Comparison of ENCODE assay signal across 19 mouse cellular contexts in genomic region chr2:27769701-27770100, GRCm38 (mm10).
DNase-seq lines count a peak whose midpoint lies in the region; ATAC-seq and TF ChIP-seq lines count a peak whose summit lies in the region.
"Had no signal": no experiment of that assay in that cellular context is flagged by ENCODE, and none has a peak within 500 bp of the region (broad histone marks: within the 10 kb centered on the region; RNA-seq: fewer than 3 reads in every experiment).

No protein-coding gene starts in this region.

- peak; percentile 35 for DNase-seq in embryo, embryonic 11 days
- no peak for DNase-seq in embryo, embryonic 9.5 days (ENCODE audit: extremely low spot score)
- no peak for DNase-seq in hindbrain, postnatal 0 days (ENCODE audit: low spot score)
- DNase-seq in embryonic facial prominence, embryonic 10.5 days (ENCODE audit: low spot score) = peak; percentile 57
- peak; percentile 39 for DNase-seq in forelimb bud, embryonic 11.5 days (ENCODE audit: low read depth, low spot score)
- DNase-seq in right cerebral cortex, postnatal 4 days = no peak
- no peak for DNase-seq in ovary, postnatal 36 days (ENCODE audit: low spot score)
- DNase-seq: thymus, adult 18-20 months had no signal

- ATAC-seq in hindbrain, postnatal 0 days = no peak
- ATAC-seq in hindbrain, embryonic 16.5 days = no peak
- ATAC-seq: CD4-positive, CD25-positive, alpha-beta regulatory T cell, adult 4 months; intestine, embryonic 16.5 days had no signal

- no peak for TF ChIP-seq CTCF in hindbrain, postnatal 0 days (IDR thresholded peaks at IDR 0.05; ENCODE audit: low read depth)

- 0 out of 2 replicates have a peak overlapping the region, but pooled peaks have one; percentile 9 for H3K9ac ChIP-seq in hindbrain, postnatal 0 days (replicated peaks; ENCODE audit: low read length)
- no peak overlapping the region for H3K9ac ChIP-seq in hindbrain, embryonic 16.5 days (ENCODE audit: low read depth, low read length)
- H3K9ac ChIP-seq: hindbrain, embryonic 15.5 days; limb, embryonic 15.5 days; liver, embryonic 14.5 days; lung, embryonic 14.5 days; midbrain, embryonic 13.5 days; neural tube, embryonic 12.5 days had no signal

- H3K36me3 ChIP-seq in hindbrain, postnatal 0 days (ENCODE audit: insufficient read depth, low read length) = no peaks in the 10 kb centered on the region
- H3K36me3 ChIP-seq in hindbrain, embryonic 16.5 days (ENCODE audit: control insufficient read depth, insufficient read depth, low read length) = no peaks in the 10 kb centered on the region
- H3K36me3 ChIP-seq in embryonic facial prominence, embryonic 10.5 days (replicated peaks) = no peaks in the 10 kb centered on the region
- H3K36me3 ChIP-seq: forebrain, embryonic 10.5 days; heart, embryonic 10.5 days; hindbrain, embryonic 15.5 days; limb, embryonic 15.5 days; midbrain, embryonic 13.5 days; neural tube, embryonic 12.5 days had no signal

- no peak overlapping the region for H3K4me3 ChIP-seq in hindbrain, postnatal 0 days (ENCODE audit: low read length)
- no peak overlapping the region for H3K4me3 ChIP-seq in hindbrain, embryonic 16.5 days (ENCODE audit: low read length)
- H3K4me3 ChIP-seq in embryonic facial prominence, embryonic 10.5 days = 0 out of 2 replicates have a peak overlapping the region, but pooled peaks have one; percentile 6
- H3K4me3 ChIP-seq: forebrain, embryonic 10.5 days; heart, embryonic 10.5 days; hindbrain, embryonic 15.5 days; limb, embryonic 15.5 days; midbrain, embryonic 13.5 days; neural tube, embryonic 12.5 days had no signal

- no peaks in the 10 kb centered on the region for H3K27me3 ChIP-seq in hindbrain, postnatal 0 days (ENCODE audit: insufficient read depth, low read length)
- no peaks in the 10 kb centered on the region for H3K27me3 ChIP-seq in hindbrain, embryonic 16.5 days (replicated peaks; ENCODE audit: control insufficient read depth, insufficient read depth, low read length)
- 0 out of 2 replicates have a peak, but pooled peaks cover 7% of the 10 kb centered on the region for H3K27me3 ChIP-seq in embryonic facial prominence, embryonic 10.5 days (replicated peaks; ENCODE audit: low read depth, poor library complexity, severe bottlenecking)
- H3K27me3 ChIP-seq: hindbrain, embryonic 15.5 days; limb, embryonic 15.5 days; neural tube, embryonic 12.5 days had no signal

- no peaks in the 10 kb centered on the region for H3K9me3 ChIP-seq in hindbrain, postnatal 0 days (ENCODE audit: low read length)
- no peaks in the 10 kb centered on the region for H3K9me3 ChIP-seq in hindbrain, embryonic 16.5 days (ENCODE audit: control insufficient read depth, low read length)
- no peaks in the 10 kb centered on the region for H3K9me3 ChIP-seq in embryonic facial prominence, embryonic 10.5 days
- H3K9me3 ChIP-seq: forebrain, embryonic 10.5 days; heart, embryonic 10.5 days; hindbrain, embryonic 15.5 days; limb, embryonic 15.5 days; midbrain, embryonic 13.5 days; neural tube, embryonic 12.5 days had no signal

- peaks cover under 1% of the 10 kb centered on the region; the same call in 1 of the 2 replicates for H3K4me1 ChIP-seq in hindbrain, postnatal 0 days (ENCODE audit: insufficient read depth, low read length)
- H3K4me1 ChIP-seq in hindbrain, embryonic 16.5 days (ENCODE audit: control insufficient read depth, insufficient read depth, low read depth, low read length) = peaks cover 1% of the 10 kb centered on the region
- H3K4me1 ChIP-seq in embryonic facial prominence, embryonic 10.5 days = peaks cover 73% of the 10 kb centered on the region

- H3K4me2 ChIP-seq in hindbrain, postnatal 0 days (ENCODE audit: low read depth, low read length) = no peak overlapping the region
- H3K4me2 ChIP-seq in hindbrain, embryonic 16.5 days (ENCODE audit: low read length) = no peak overlapping the region
- H3K4me2 ChIP-seq: hindbrain, embryonic 15.5 days; limb, embryonic 15.5 days; lung, embryonic 14.5 days; midbrain, embryonic 13.5 days; neural tube, embryonic 12.5 days had no signal

- WGBS in hindbrain, postnatal 0 days = 44% methylated on average over 5 of the region's 5 CpGs
- 51% methylated on average over 5 of the region's 5 CpGs for WGBS in hindbrain, embryonic 16.5 days
- WGBS in embryonic facial prominence, embryonic 10.5 days = 27% methylated on average over 5 of the region's 5 CpGs

- no peak overlapping the region for H3K27ac ChIP-seq in hindbrain, postnatal 0 days
- no peak overlapping the region for H3K27ac ChIP-seq in hindbrain, embryonic 16.5 days (ENCODE audit: low read depth, low read length)
- 0 out of 2 replicates have a peak overlapping the region, but pooled peaks have one; percentile 6 for H3K27ac ChIP-seq in embryonic facial prominence, embryonic 10.5 days (replicated peaks)
- H3K27ac ChIP-seq: forebrain, embryonic 10.5 days; heart, embryonic 10.5 days; hindbrain, embryonic 15.5 days; limb, embryonic 15.5 days; liver, embryonic 14.5 days; midbrain, embryonic 13.5 days; neural tube, embryonic 12.5 days had no signal

Comparison
In these comparisons a context has a peak if more than half of its experiments do, and no peak if none do; other contexts are left out.
1. DNase-seq: peak in embryo, embryonic 11 days (single experiment), embryonic facial prominence, embryonic 10.5 days (single experiment) and forelimb bud, embryonic 11.5 days (single experiment); none in embryo, embryonic 9.5 days (single experiment), hindbrain, postnatal 0 days (single experiment), right cerebral cortex, postnatal 4 days (single experiment) and ovary, postnatal 36 days (single experiment).